Mouse (Mus musculus): ENCODE data around the gene Serpinb1c. TPM values are rescaled to one million over a fixed set of nuclear protein-coding genes. Genes with fewer than 3 reads are reported as not detected.
A peak's percentile ranks its signal among the peaks of the same experiment; 100 is the strongest.

Serpinb1c gene
- polyA plus RNA-seq, 1 experiment from 2014 or later = not detected

DNA sequence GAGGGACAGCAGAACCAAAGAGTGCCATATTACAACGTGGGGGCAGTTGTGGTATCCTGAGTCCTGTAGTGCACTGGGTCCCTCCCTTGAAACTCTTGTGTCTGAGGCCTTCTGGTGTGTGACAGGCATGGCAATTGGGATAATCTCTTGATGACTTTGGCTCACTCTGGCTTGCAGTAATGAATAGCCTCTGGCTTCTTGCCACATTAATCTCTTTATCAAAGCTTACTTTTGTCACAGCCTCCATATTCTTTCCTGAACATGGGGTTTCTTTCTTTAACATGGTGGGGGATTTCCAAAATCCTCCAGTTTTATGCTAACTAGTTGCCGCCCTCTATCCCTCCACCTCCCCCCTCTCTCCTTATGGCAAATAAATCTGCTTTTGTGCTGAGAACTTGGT lies 44.9 kb downstream of the Serpinb1c start:
- H3K9ac ChIP-seq (ENCODE audit: low read depth, low read length) = no peak overlapping the region
- no peak overlapping the region for H3K4me3 ChIP-seq (ENCODE audit: low read depth, low read length)
- no peaks in the 10 kb centered on the region for H3K27me3 ChIP-seq (replicated peaks; ENCODE audit: control insufficient read depth, insufficient read depth, low read length)
- DNase-seq (ENCODE audit: low spot score) = peak; percentile 15
- no peak overlapping the region for H3K27ac ChIP-seq (replicated peaks; ENCODE audit: low read depth, low read length)
- H3K4me1 ChIP-seq (ENCODE audit: control insufficient read depth, insufficient read depth, low read length) = no peaks in the 10 kb centered on the region; the same call in 1 of the 2 replicates
- H3K36me3 ChIP-seq (ENCODE audit: control insufficient read depth, insufficient read depth, low read length) = no peaks in the 10 kb centered on the region
- WGBS = 60% methylated on average over 2 of the region's 2 CpGs
- no peak for ATAC-seq (ENCODE audit: low read depth)
- H3K4me2 ChIP-seq (ENCODE audit: low read depth, low read length) = no peak overlapping the region
- H3K9me3 ChIP-seq (ENCODE audit: control insufficient read depth, low read length) = no peaks in the 10 kb centered on the region

DNA sequence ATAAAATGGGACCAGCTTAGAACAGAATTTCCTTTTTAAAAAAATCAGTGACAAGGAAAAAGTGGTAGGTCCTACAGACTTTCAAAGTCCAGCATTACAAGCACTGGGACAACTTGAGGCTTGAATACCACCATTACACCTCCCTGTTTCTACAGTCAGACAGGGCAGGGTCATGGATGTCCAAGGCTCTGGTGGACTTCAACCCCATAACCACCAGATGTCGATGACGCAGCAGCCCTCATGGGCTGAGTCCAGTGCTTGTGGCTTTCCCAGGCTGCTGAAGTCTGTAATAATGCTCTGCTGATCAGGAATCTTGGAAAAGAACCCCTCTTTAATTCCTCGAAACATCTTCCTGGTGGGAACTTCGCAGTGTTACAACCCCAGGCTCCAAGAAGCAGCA lies 45.5 kb downstream of the Serpinb1c start:
- no peak overlapping the region for H3K4me3 ChIP-seq (ENCODE audit: low read depth, low read length)
- no peaks in the 10 kb centered on the region for H3K9me3 ChIP-seq (ENCODE audit: control insufficient read depth, low read length)
- no peak for ATAC-seq (ENCODE audit: low read depth)
- 93% methylated on average over 4 of the region's 4 CpGs for WGBS
- H3K9ac ChIP-seq (ENCODE audit: low read depth, low read length) = no peak overlapping the region
- no peaks in the 10 kb centered on the region for H3K27me3 ChIP-seq (replicated peaks; ENCODE audit: control insufficient read depth, insufficient read depth, low read length)
- no peaks in the 10 kb centered on the region for H3K36me3 ChIP-seq (ENCODE audit: control insufficient read depth, insufficient read depth, low read length)
- H3K27ac ChIP-seq (replicated peaks; ENCODE audit: low read depth, low read length) = no peak overlapping the region
- no peak overlapping the region for H3K4me2 ChIP-seq (ENCODE audit: low read depth, low read length)
- no peaks in the 10 kb centered on the region; the same call in 1 of the 2 replicates for H3K4me1 ChIP-seq (ENCODE audit: control insufficient read depth, insufficient read depth, low read length)
- DNase-seq (ENCODE audit: low spot score) = no peak

- 14% methylated on average over 7 of the region's 7 CpGs for WGBS
- Histone ChIP-seq H3K4me1 (ENCODE audit: control insufficient read depth, insufficient read depth, low read length) (no peaks in the 10 kb centered on the region; the same call in 1 of the 2 replicates), H3K27me3 (replicated peaks; ENCODE audit: control insufficient read depth, insufficient read depth, low read length) (no peaks in the 10 kb centered on the region), H3K4me2 (ENCODE audit: low read depth, low read length) (no peak overlapping the region), H3K36me3 (ENCODE audit: control insufficient read depth, insufficient read depth, low read length) (no peaks in the 10 kb centered on the region), H3K27ac (replicated peaks; ENCODE audit: low read depth, low read length) (no peak overlapping the region), H3K9ac (ENCODE audit: low read depth, low read length) (no peak overlapping the region), H3K4me3 (ENCODE audit: low read depth, low read length) (no peak overlapping the region), H3K9me3 (ENCODE audit: control insufficient read depth, low read length) (no peaks in the 10 kb centered on the region)
- DNase-seq (ENCODE audit: low spot score) (peak; percentile 72), ATAC-seq (ENCODE audit: low read depth) (no peak)
Observed at GRCm38 (mm10) chr13:32851967-32852366, 46.0 kb downstream of the Serpinb1c start.

DNA sequence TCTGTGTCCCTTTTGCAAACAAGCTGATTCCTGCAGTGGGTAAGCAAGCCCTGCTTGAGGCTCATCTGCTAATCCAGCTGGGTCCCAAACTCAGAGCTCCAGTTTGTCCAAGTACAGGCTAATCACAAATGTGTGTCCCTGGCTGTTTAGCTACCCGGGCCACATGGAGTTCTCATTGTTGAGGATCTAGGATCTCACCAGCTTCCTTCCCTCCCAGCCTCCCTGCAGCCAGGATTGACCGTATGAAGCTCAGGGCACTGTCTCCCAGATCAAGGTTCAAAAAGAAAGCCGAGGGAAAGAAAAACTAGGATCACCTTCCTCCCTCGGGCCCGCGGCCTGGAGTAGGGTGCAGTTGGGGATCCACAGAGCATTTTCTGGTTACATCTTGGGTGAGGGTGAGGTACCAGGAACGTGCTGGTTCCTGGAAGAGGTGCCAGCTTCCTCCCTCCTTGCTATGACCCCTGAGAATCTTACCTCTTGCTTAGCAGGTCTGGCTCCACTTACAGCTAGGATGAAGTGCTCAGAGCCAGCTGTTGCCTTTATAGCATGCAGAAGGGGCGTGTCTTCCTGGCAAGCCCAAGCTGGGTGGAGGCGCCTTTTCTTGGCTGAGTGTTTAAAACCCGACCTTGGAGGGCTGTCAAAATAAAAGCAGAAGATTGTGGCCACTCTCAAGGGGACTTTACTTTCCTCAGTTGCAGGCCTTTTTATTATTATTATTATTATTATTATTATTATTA lies 47.2 kb downstream of the Serpinb1c start, which contains the start of gene Serpinb1a:
TSS of gene Serpinb1a (minus strand) at position 518 of the 737 bp plus-strand sequence.
- WGBS = 55% methylated on average over 10 of the region's 10 CpGs
- ATAC-seq (ENCODE audit: low read depth) (peak; percentile 74; the same call in 1 of the 2 replicates), DNase-seq (ENCODE audit: low spot score) (peak; percentile 90)
- Histone ChIP-seq H3K9ac (ENCODE audit: low read depth, low read length) (no peak within 1 kb of the TSS), H3K9me3 (ENCODE audit: control insufficient read depth, low read length) (no peaks in the 10 kb centered on the region), H3K4me2 (ENCODE audit: low read depth, low read length) (peak within 1 kb of the TSS; percentile 32; the same call in 1 of the 2 replicates), H3K36me3 (ENCODE audit: control insufficient read depth, insufficient read depth, low read length) (no peaks in the 10 kb centered on the region), H3K4me3 (ENCODE audit: low read depth, low read length) (no peak within 1 kb of the TSS), H3K27ac (replicated peaks; ENCODE audit: low read depth, low read length) (no peak within 1 kb of the TSS), H3K4me1 (ENCODE audit: control insufficient read depth, insufficient read depth, low read length) (no peaks in the 10 kb centered on the region; the same call in 1 of the 2 replicates), H3K27me3 (replicated peaks; ENCODE audit: control insufficient read depth, insufficient read depth, low read length) (no peaks in the 10 kb centered on the region)

DNA sequence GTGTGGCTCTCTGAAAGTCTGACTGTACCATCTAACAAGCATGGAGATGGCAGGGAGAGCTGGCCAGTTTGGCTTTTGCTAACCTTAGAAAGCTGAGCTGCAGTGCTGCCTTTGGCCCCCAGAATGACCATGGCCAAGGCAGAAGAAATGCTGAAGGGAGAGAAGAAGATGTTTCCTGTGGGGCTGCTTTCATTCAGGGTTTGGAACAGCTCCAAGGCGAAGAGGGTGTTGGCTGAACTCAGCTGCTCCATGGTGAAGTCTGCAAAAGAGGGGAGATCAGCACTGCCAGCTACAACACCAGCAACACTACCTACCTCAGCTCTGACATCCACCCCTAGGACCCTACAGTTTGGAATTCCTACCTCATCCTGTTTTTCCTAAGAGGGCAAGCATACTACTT lies 47.9 kb downstream of the Serpinb1c start:
- DNase-seq (ENCODE audit: low spot score) (peak; percentile 35), ATAC-seq (ENCODE audit: low read depth) (no peak)
- Histone ChIP-seq H3K9me3 (ENCODE audit: control insufficient read depth, low read length) (no peaks in the 10 kb centered on the region), H3K4me2 (ENCODE audit: low read depth, low read length) (no peak overlapping the region), H3K9ac (ENCODE audit: low read depth, low read length) (no peak overlapping the region), H3K27ac (replicated peaks; ENCODE audit: low read depth, low read length) (no peak overlapping the region), H3K4me3 (ENCODE audit: low read depth, low read length) (no peak overlapping the region), H3K4me1 (ENCODE audit: control insufficient read depth, insufficient read depth, low read length) (no peaks in the 10 kb centered on the region; the same call in 1 of the 2 replicates), H3K27me3 (replicated peaks; ENCODE audit: control insufficient read depth, insufficient read depth, low read length) (no peaks in the 10 kb centered on the region), H3K36me3 (ENCODE audit: control insufficient read depth, insufficient read depth, low read length) (no peaks in the 10 kb centered on the region)
- 73% methylated on average over 1 of the region's 1 CpGs for WGBS

DNA sequence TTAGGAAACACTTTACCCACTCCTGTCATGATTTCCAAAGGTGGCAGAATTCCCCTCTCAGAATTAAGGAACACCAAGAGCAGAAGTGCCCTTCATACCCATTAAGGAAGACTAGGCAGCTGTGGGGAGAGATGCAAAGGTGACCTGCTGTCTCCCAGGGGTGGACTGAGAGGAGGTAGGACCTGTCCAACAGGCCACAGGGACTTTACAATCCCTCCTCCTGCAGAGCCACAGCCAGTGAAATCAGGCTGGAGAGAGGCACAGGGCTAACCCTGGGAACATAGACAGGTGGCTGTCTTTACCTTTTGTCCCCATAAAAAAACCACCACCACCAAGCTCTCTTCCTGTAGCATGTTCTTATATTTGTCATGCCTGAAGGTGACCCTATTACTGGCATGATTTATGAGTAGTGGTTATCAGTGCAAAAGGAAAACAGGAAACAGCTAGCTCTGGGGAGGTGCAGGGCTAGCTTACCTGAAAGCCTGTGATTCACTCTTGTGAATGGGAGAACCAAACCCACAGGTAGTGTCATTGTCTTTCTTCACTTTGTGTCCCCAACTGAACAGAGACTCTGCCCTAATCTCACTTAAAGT lies 48.4 kb downstream of the Serpinb1c start:
- no peak overlapping the region for H3K4me3 ChIP-seq (ENCODE audit: low read depth, low read length)
- no peaks in the 10 kb centered on the region for H3K9me3 ChIP-seq (ENCODE audit: control insufficient read depth, low read length)
- H3K36me3 ChIP-seq (ENCODE audit: control insufficient read depth, insufficient read depth, low read length) = no peaks in the 10 kb centered on the region
- no peak overlapping the region for H3K9ac ChIP-seq (ENCODE audit: low read depth, low read length)
- DNase-seq (ENCODE audit: low spot score) = no peak
- no peak overlapping the region for H3K4me2 ChIP-seq (ENCODE audit: low read depth, low read length)
- no peaks in the 10 kb centered on the region; the same call in 1 of the 2 replicates for H3K4me1 ChIP-seq (ENCODE audit: control insufficient read depth, insufficient read depth, low read length)
- no peak for ATAC-seq (ENCODE audit: low read depth)
- no peak overlapping the region for H3K27ac ChIP-seq (replicated peaks; ENCODE audit: low read depth, low read length)
- no peaks in the 10 kb centered on the region for H3K27me3 ChIP-seq (replicated peaks; ENCODE audit: control insufficient read depth, insufficient read depth, low read length)

DNA sequence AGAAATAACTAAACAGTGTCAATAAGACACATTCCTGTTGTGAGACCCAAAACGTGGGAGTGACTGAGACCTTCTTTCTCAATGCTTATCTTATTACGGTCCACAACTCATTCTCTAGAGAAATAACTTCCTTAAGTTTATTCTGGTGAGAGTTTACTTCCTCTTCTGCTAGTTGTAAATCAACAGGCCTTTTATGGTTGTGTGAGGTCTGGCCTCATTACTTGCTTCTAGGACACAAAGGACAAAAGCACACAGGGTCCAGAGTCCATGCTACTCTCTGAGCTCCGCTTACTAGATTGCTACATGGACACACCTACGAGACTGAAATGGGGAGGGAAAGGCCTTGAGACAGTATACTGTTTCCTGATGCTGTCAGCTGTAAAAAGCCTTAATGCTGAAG lies 48.9 kb downstream of the Serpinb1c start:
- WGBS = 61% methylated on average over 4 of the region's 4 CpGs
- no peak overlapping the region for H3K4me2 ChIP-seq (ENCODE audit: low read depth, low read length)

GRCm38 (mm10) chr13:32846221-32846620 lies 51.8 kb downstream of the Serpinb1c start:
- H3K4me3 ChIP-seq (ENCODE audit: low read depth, low read length) = no peak overlapping the region
- no peaks in the 10 kb centered on the region for H3K9me3 ChIP-seq (ENCODE audit: control insufficient read depth, low read length)
- ATAC-seq (ENCODE audit: low read depth) (no peak), DNase-seq (ENCODE audit: low spot score) (no peak)
- no peak overlapping the region for H3K27ac ChIP-seq (replicated peaks; ENCODE audit: low read depth, low read length)
- no peak overlapping the region for H3K4me2 ChIP-seq (ENCODE audit: low read depth, low read length)
- H3K9ac ChIP-seq (ENCODE audit: low read depth, low read length) = no peak overlapping the region
- no peaks in the 10 kb centered on the region for H3K27me3 ChIP-seq (replicated peaks; ENCODE audit: control insufficient read depth, insufficient read depth, low read length)
- no peaks in the 10 kb centered on the region for H3K36me3 ChIP-seq (ENCODE audit: control insufficient read depth, insufficient read depth, low read length)
- no peaks in the 10 kb centered on the region; the same call in 1 of the 2 replicates for H3K4me1 ChIP-seq (ENCODE audit: control insufficient read depth, insufficient read depth, low read length)

More for the DNA sequence above, 48.9 kb downstream of the Serpinb1c start:
- Histone ChIP-seq H3K4me1 (ENCODE audit: control insufficient read depth, insufficient read depth, low read length) (no peaks in the 10 kb centered on the region; the same call in 1 of the 2 replicates), H3K4me3 (ENCODE audit: low read depth, low read length) (no peak overlapping the region), H3K9ac (ENCODE audit: low read depth, low read length) (no peak overlapping the region), H3K9me3 (ENCODE audit: control insufficient read depth, low read length) (no peaks in the 10 kb centered on the region), H3K27ac (replicated peaks; ENCODE audit: low read depth, low read length) (no peak overlapping the region), H3K36me3 (ENCODE audit: control insufficient read depth, insufficient read depth, low read length) (no peaks in the 10 kb centered on the region), H3K27me3 (replicated peaks; ENCODE audit: control insufficient read depth, insufficient read depth, low read length) (no peaks in the 10 kb centered on the region)
- ATAC-seq (ENCODE audit: low read depth) = no peak
- DNase-seq (ENCODE audit: low spot score) = no peak
